Mouse (Mus musculus) neural tube, embryonic 15.5 days (tissue): ENCODE measurements at regions not wholly inside any gene's neighbourhood (a gene's known extent, or its start where the extent isn't known, plus 50 kb on each side); places are given as distances from the start of the nearest gene placed in this dataset.

Experiments
- ATAC-seq: fragments of 200-750 bp; cut with Nextera tagmentation; 2 replicates; pipeline ENCODE4 v1.8.0; 2017; ENCODE audit warnings: mild to moderate bottlenecking, moderate TSS enrichment, moderate library complexity; ENCODE audit not compliant: low FRiP score
- H3K27ac ChIP-seq: fragments of 300-500 bp; sonication (generic); replicated peaks from 2 replicates; pipeline ENCODE4 v1.5.1; 2015; ENCODE audit warnings: mild to moderate bottlenecking, inconsistent platforms
- H3K27me3 ChIP-seq: fragments of 300-500 bp; sonication (generic); replicated peaks from 2 replicates; pipeline ENCODE4 v1.6.1; 2015; ENCODE audit warnings: inconsistent platforms
- H3K36me3 ChIP-seq: fragments of 300-500 bp; sonication (generic); 2 replicates; pipeline ENCODE4 v1.6.1; 2015; ENCODE audit warnings: inconsistent platforms
- H3K4me1 ChIP-seq: fragments of 300-500 bp; sonication (generic); 2 replicates; pipeline ENCODE4 v1.6.1; 2015; ENCODE audit warnings: inconsistent platforms
- H3K4me2 ChIP-seq: fragments of 300-500 bp; sonication (generic); 2 replicates; pipeline ENCODE4 v1.6.1; 2015; ENCODE audit warnings: inconsistent platforms, mild to moderate bottlenecking, moderate library complexity
- H3K4me3 ChIP-seq: fragments of 300-500 bp; sonication (generic); replicated peaks from 2 replicates; pipeline ENCODE4 v1.5.1; 2015; ENCODE audit warnings: mild to moderate bottlenecking, inconsistent platforms
- H3K9ac ChIP-seq: fragments of 300-500 bp; sonication (generic); replicated peaks from 2 replicates; pipeline ENCODE4 v1.6.1; 2015; ENCODE audit warnings: mild to moderate bottlenecking, inconsistent platforms
- H3K9me3 ChIP-seq: fragments of 300-500 bp; sonication (generic); replicated peaks from 2 replicates; pipeline ENCODE4 v1.6.1; 2016; ENCODE audit warnings: inconsistent platforms
- WGBS: fragments of 180-500 bp; shearing (Covaris S2); methylation state at CpG from one replicate; pipeline ENCODE4 v1.1.7; 2015; ENCODE audit warnings: mixed read lengths; 5-methylcytosine and 5-hydroxymethylcytosine counted together

GRCm38 (mm10) chr4:89490947-89491346 is 180.1 kb upstream of the Cdkn2b start:
- Histone ChIP-seq H3K9ac (no peak overlapping the region), H3K27me3 (no peaks in the 10 kb centered on the region), H3K27ac (no peak overlapping the region), H3K4me3 (no peak overlapping the region), H3K9me3 (no peaks in the 10 kb centered on the region), H3K36me3 (no peaks in the 10 kb centered on the region), H3K4me1 (no peaks in the 10 kb centered on the region), H3K4me2 (no peak overlapping the region)
- 91% methylated on average over 8 of the region's 8 CpGs for WGBS
- no peak for ATAC-seq

GRCm38 (mm10) chr4:89487416-89488165 is 176.8 kb upstream of the Cdkn2b start:
- no peak overlapping the region for H3K4me3 ChIP-seq
- H3K9ac ChIP-seq: no peak overlapping the region
- ATAC-seq: no peak
- H3K36me3 ChIP-seq: no peaks in the 10 kb centered on the region
- 89% methylated on average over 5 of the region's 5 CpGs for WGBS
- H3K9me3 ChIP-seq: no peaks in the 10 kb centered on the region
- no peaks in the 10 kb centered on the region for H3K4me1 ChIP-seq
- H3K4me2 ChIP-seq: no peak overlapping the region
- H3K27ac ChIP-seq: no peak overlapping the region
- no peaks in the 10 kb centered on the region for H3K27me3 ChIP-seq

DNA sequence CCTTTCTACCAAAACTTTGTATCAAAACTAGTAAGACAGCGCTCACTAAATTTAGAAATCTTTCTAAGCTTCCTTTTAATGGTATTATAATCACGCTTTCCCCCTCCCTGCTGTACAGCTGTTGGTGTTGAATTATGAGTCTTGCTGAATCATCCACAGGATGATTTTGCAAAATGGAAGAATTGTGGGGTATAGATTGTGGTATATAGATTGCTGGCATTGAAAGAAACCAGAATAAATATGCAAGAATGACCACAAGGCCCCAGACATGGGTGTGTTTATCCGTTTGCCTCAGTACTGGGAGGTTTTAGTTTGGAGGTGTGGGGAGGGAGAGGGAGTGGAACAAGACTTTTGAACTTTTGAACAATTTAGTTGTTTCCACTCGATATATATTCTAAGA is 176.1 kb upstream of the Cdkn2b start:
- 85% methylated on average over 4 of the region's 4 CpGs for WGBS

DNA sequence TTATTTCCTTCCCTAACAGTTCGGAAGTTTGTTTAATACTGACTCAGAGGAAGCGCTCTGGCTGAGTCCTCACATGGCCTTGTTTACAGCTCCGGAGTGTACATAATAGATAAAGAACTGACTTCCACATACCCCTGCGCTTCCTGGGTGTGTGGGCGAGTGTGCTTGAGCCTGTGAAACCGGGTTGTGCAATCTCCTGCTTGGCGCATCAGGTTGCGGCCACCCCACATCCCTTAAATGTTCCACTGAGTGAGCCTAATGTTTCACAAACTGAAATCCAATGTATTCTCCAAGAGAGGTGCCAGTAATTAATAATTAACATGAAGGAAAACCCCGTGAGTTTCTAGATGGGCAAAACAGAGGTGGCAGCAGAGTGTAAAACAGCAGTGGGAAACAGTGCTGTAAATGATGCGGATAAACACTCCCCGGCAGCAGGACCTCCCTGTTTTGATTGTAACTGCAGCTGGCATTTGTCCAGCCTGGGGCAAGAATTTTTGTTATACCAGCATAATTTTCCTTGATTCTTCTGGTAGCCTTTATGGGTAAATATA is 175.2 kb upstream of the Cdkn2b start:
- Histone ChIP-seq H3K4me3 (no peak overlapping the region), H3K27me3 (no peaks in the 10 kb centered on the region), H3K9me3 (no peaks in the 10 kb centered on the region), H3K36me3 (no peaks in the 10 kb centered on the region), H3K27ac (no peak overlapping the region), H3K4me1 (no peaks in the 10 kb centered on the region), H3K9ac (no peak overlapping the region), H3K4me2 (no peak overlapping the region)
- WGBS: 43% methylated on average over 11 of the region's 11 CpGs
- no peak for ATAC-seq

More for the DNA sequence above, 176.1 kb upstream of the Cdkn2b start:
- Histone ChIP-seq H3K27me3 (no peaks in the 10 kb centered on the region), H3K4me2 (no peak overlapping the region), H3K9me3 (no peaks in the 10 kb centered on the region), H3K4me3 (no peak overlapping the region), H3K36me3 (no peaks in the 10 kb centered on the region), H3K9ac (no peak overlapping the region), H3K27ac (no peak overlapping the region), H3K4me1 (no peaks in the 10 kb centered on the region)
- no peak for ATAC-seq

DNA sequence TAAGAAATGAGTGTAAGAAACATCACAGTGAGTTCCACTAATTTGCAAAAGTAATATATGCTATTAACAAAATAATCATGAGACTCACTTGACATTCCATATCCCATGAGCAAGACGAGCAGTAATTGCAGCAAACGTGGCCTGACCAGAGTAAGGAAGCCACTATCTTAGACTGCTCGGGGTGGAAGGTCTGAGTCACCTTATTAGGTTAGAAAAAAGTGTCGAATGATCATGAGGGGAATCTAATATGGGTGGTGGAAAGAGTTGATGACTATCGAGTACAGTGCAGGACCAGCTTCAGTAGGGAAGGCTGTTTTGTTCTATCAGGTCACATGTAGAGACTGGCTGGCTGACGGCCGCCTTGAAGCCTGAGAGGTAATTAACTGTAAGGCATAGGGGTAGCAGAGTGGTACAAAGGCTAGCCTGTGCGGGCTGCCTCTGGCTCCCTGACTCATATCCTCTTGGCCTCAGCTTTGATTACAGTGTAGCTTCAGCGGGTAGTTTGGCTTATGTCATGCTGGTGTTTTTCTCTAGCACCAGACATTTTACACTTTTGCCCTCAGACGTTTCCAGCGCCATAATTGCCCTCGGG is 167.9 kb upstream of the Cdkn2b start:
- Histone ChIP-seq H3K36me3 (no peaks in the 10 kb centered on the region), H3K4me2 (no peak overlapping the region), H3K4me1 (no peaks in the 10 kb centered on the region), H3K27ac (no peak overlapping the region), H3K9me3 (no peaks in the 10 kb centered on the region), H3K27me3 (no peaks in the 10 kb centered on the region), H3K4me3 (no peak overlapping the region), H3K9ac (no peak overlapping the region)
- no peak for ATAC-seq
- 84% methylated on average over 12 of the region's 12 CpGs for WGBS

DNA sequence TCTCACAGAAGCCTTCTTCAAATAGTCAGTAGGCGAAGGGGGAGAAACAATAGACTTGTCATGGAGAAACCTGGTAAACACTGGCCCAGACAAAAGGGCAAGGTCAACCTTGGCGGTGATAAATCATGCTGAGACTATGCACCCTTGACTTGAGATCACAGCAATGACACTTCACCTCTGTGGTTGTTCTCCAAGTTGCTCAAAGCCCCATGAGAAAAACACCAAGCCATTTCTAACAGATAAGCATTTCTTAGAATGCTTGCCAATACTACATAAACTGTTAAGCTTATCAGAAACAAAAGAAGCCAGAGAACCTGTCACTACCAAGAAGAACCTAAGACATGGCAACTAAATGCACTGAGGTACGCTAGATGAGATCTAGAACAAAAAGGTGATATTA is 165.0 kb upstream of the Cdkn2b start:
- Histone ChIP-seq H3K4me1 (no peaks in the 10 kb centered on the region), H3K9me3 (no peaks in the 10 kb centered on the region), H3K27ac (no peak overlapping the region), H3K4me3 (no peak overlapping the region), H3K27me3 (no peaks in the 10 kb centered on the region), H3K4me2 (no peak overlapping the region), H3K9ac (no peak overlapping the region), H3K36me3 (no peaks in the 10 kb centered on the region)
- ATAC-seq: no peak
- WGBS: 62% methylated on average over 3 of the region's 3 CpGs

GRCm38 (mm10) chr4:89474836-89475541 is 164.2 kb upstream of the Cdkn2b start:
- Histone ChIP-seq H3K27ac (no peak overlapping the region), H3K36me3 (no peaks in the 10 kb centered on the region), H3K4me1 (peaks cover 1% of the 10 kb centered on the region; the same call in 1 of the 2 replicates), H3K4me3 (no peak overlapping the region), H3K4me2 (no peak overlapping the region), H3K27me3 (no peaks in the 10 kb centered on the region), H3K9ac (no peak overlapping the region), H3K9me3 (no peaks in the 10 kb centered on the region)
- 68% methylated on average over 7 of the region's 7 CpGs for WGBS
- ATAC-seq: no peak

GRCm38 (mm10) chr4:89471426-89471825 is 160.6 kb upstream of the Cdkn2b start:
- ATAC-seq: no peak
- H3K27me3 ChIP-seq: no peaks in the 10 kb centered on the region
- H3K4me1 ChIP-seq: peaks cover 4% of the 10 kb centered on the region
- no peak overlapping the region for H3K27ac ChIP-seq
- H3K9ac ChIP-seq: no peak overlapping the region
- 96% methylated on average over 1 of the region's 1 CpGs for WGBS
- no peak overlapping the region for H3K4me2 ChIP-seq
- no peak overlapping the region for H3K4me3 ChIP-seq
- no peaks in the 10 kb centered on the region for H3K9me3 ChIP-seq
- H3K36me3 ChIP-seq: no peaks in the 10 kb centered on the region

GRCm38 (mm10) chr4:89470756-89471155 is 159.9 kb upstream of the Cdkn2b start:
- Histone ChIP-seq H3K4me2 (no peak overlapping the region), H3K4me1 (peaks cover 4% of the 10 kb centered on the region), H3K9me3 (no peaks in the 10 kb centered on the region), H3K4me3 (no peak overlapping the region), H3K27me3 (no peaks in the 10 kb centered on the region), H3K9ac (no peak overlapping the region), H3K36me3 (no peaks in the 10 kb centered on the region), H3K27ac (no peak overlapping the region)
- 83% methylated on average over 2 of the region's 2 CpGs for WGBS
- no peak for ATAC-seq

GRCm38 (mm10) chr4:89469883-89470282 is 159.0 kb upstream of the Cdkn2b start:
- Histone ChIP-seq H3K27me3 (no peaks in the 10 kb centered on the region), H3K4me2 (no peak overlapping the region), H3K27ac (no peak overlapping the region), H3K4me1 (peaks cover 4% of the 10 kb centered on the region), H3K9ac (no peak overlapping the region), H3K9me3 (no peaks in the 10 kb centered on the region), H3K4me3 (no peak overlapping the region), H3K36me3 (no peaks in the 10 kb centered on the region)
- no peak for ATAC-seq
- WGBS: 19% methylated on average over 8 of the region's 8 CpGs

DNA sequence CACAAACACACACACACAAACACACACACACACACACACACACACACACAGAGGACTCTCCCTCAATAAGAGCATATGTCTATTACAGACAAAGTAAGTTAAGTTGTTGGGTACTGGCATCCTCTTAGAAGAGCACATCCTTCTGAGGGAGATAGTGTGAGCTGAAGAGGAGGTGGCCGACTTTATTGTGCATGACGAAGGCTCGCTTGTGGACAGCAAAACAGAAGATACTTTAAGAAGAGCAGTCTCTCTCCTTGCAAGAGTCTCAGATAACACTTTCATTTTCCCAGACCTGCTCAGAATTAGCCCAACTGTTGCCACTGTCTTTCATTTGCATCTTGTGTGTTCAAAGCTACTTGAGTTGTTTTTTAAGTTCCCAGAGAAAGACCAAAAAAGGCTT is 158.6 kb upstream of the Cdkn2b start:
- Histone ChIP-seq H3K36me3 (no peaks in the 10 kb centered on the region), H3K9me3 (no peaks in the 10 kb centered on the region), H3K9ac (no peak overlapping the region), H3K27ac (no peak overlapping the region), H3K4me3 (no peak overlapping the region), H3K4me2 (no peak overlapping the region), H3K4me1 (peaks cover 4% of the 10 kb centered on the region), H3K27me3 (no peaks in the 10 kb centered on the region)
- 81% methylated on average over 3 of the region's 3 CpGs for WGBS
- no peak for ATAC-seq

- no peak overlapping the region for H3K4me3 ChIP-seq
- no peaks in the 10 kb centered on the region for H3K36me3 ChIP-seq
- no peaks in the 10 kb centered on the region for H3K9me3 ChIP-seq
- no peak for ATAC-seq
- WGBS: 97% methylated on average over 3 of the region's 3 CpGs
- H3K9ac ChIP-seq: no peak overlapping the region
- H3K4me2 ChIP-seq: no peak overlapping the region
- no peak overlapping the region for H3K27ac ChIP-seq
- no peaks in the 10 kb centered on the region for H3K27me3 ChIP-seq
- H3K4me1 ChIP-seq: peaks cover 4% of the 10 kb centered on the region
Observed at GRCm38 (mm10) chr4:89466766-89467165, 155.9 kb upstream of the Cdkn2b start.
